Mouse (Mus musculus): ENCODE measurements around the gene Atf2. TPM values are rescaled to one million over a fixed set of nuclear protein-coding genes. Genes with fewer than 3 reads are reported as not detected.

Atf2 gene
- polyA plus RNA-seq, 1 experiment from 2014 or later = 68.9 TPM

DNA sequence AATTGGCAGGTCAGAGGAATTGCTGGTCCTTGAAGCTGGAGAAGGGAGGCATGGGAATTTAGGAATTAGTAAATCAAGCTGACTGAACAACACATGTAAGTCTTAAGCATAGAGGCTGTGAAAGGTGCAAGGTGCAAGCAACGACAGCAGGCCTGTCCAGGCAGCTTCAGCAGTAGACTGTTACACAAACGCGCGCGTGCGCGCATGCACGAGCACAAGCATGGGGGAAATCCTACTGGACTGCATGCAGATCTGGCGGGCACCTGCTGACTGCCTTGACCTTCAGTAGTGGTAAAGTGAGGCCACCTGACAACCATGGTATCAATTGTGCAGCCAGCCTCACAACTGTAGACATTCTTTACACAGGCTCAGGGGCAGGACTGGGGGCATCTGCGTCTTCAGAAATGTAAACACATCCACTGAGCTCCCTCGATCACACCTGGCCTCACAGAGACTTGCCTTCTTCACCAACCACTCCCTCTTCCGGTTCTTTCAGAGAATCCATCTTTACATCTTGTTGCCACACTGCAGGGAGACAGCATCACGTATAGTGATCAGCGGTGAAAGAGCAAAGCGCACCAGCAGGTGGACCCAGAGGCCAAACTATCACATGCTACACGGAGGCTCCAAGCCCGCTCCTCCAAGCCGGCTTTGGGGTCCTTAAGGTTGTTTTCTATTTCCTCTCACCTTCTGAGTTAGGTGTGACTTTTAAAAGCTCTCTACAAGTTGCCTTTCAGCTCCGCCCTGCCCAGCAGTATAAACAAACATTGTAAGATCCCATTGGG is 100.4 kb downstream of the Atf2 start:
- Histone ChIP-seq H3K4me1 (peaks cover 4% of the 10 kb centered on the region; the same call in 1 of the 2 replicates), H3K27me3 (no peaks in the 10 kb centered on the region), H3K27ac (no peak overlapping the region), H3K36me3 (no peaks in the 10 kb centered on the region), H3K4me2 (peak overlapping the region; percentile 13; the same call in 1 of the 2 replicates), H3K9ac (no peak overlapping the region), H3K4me3 (no peak overlapping the region), H3K9me3 (no peaks in the 10 kb centered on the region)
- WGBS = 45% methylated on average over 19 of the region's 19 CpGs
- ATAC-seq (ENCODE audit: borderline replicate concordance, extremely low read depth, low FRiP score, low TSS enrichment) = no peak; the same call in 1 of the 2 replicates

DNA sequence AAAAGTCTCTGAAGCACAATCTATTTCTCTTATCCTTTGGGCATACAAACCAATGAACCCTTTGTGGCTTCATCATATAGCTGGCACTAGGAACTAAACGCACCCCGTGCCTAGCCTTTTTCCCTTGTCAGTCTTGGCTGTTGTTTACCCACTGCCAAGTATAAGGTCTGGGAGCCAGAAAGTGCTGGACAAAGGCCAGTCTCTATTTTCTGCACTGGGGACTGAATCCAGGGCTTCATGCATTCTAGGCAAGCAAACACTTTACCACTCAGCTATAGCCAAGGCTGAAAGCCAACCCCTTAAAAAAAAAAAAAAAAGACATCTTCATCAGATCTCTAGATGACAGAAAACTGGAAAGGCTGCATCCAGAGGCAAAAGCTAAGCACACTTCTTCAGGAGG is 102.1 kb downstream of the Atf2 start:
- H3K4me3 ChIP-seq = no peak overlapping the region
- no peaks in the 10 kb centered on the region for H3K9me3 ChIP-seq
- WGBS = 36% methylated on average over 2 of the region's 2 CpGs
- peaks cover 4% of the 10 kb centered on the region; the same call in 1 of the 2 replicates for H3K4me1 ChIP-seq
- no peak; the same call in 1 of the 2 replicates for ATAC-seq (ENCODE audit: borderline replicate concordance, extremely low read depth, low FRiP score, low TSS enrichment)
- H3K36me3 ChIP-seq = no peaks in the 10 kb centered on the region
- H3K27ac ChIP-seq = no peak overlapping the region; the same call in 1 of the 2 replicates
- no peaks in the 10 kb centered on the region for H3K27me3 ChIP-seq
- H3K9ac ChIP-seq = no peak overlapping the region
- H3K4me2 ChIP-seq = no peak overlapping the region

DNA sequence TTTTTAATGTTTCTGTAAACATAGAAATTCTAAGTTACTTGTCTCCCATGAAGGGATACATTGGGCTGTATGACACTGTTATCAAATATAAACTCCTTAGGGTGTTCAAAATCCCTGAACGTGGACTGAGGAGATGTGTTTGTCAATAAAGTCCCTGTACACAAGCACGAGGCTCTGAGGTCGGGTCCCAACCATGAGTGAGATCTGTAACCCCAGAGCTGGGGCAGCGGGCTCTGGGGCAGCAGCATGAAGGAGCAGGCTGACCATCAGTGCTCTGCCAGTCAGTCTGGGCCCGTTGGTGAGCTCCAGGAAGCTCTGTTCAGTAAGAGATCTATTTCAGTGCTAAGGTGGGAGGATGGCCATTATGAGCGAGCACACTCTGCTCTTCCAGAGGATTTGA is 104.0 kb downstream of the Atf2 start:
- Histone ChIP-seq H3K27me3 (no peaks in the 10 kb centered on the region), H3K4me2 (no peak overlapping the region), H3K36me3 (no peaks in the 10 kb centered on the region), H3K27ac (no peak overlapping the region), H3K9ac (no peak overlapping the region), H3K4me1 (peaks cover 4% of the 10 kb centered on the region; the same call in 1 of the 2 replicates), H3K4me3 (no peak overlapping the region), H3K9me3 (no peaks in the 10 kb centered on the region)
- no peak for ATAC-seq (ENCODE audit: borderline replicate concordance, extremely low read depth, low FRiP score, low TSS enrichment)
- 69% methylated on average over 6 of the region's 6 CpGs for WGBS

DNA sequence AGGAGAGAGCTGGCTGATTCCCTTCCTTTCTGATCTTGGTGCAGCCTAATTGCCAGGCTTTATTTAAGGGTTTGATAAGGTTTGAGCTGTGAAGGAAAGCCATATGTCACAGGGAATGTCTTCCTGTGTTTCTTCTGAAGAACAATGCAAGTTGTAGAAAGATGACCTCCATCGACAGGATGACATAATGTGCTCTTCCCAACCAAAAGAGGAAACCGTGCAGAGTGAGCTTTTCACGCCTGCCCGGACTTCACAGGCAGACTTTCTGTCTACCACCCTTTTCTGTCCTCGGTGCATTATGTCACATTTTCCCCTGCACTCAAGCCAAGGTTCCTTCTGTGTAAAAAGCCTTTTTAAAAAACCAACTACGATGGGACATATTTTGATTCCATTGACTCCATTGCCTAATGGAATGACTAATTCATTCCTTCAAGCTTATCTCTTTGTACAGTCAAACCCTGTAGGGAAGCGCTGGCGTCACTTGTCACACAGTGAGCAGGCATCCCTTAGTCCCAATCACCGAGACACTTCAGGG is 110.0 kb downstream of the Atf2 start:
- Histone ChIP-seq H3K4me3 (no peak overlapping the region), H3K9me3 (no peaks in the 10 kb centered on the region), H3K4me1 (no peaks in the 10 kb centered on the region), H3K4me2 (0 out of 2 replicates have a peak overlapping the region, but pooled peaks have one; percentile 6), H3K27ac (no peak overlapping the region), H3K36me3 (no peaks in the 10 kb centered on the region), H3K27me3 (peaks cover 12% of the 10 kb centered on the region), H3K9ac (no peak overlapping the region)
- WGBS = 29% methylated on average over 9 of the region's 9 CpGs
- no peak for ATAC-seq (ENCODE audit: borderline replicate concordance, extremely low read depth, low FRiP score, low TSS enrichment)

DNA sequence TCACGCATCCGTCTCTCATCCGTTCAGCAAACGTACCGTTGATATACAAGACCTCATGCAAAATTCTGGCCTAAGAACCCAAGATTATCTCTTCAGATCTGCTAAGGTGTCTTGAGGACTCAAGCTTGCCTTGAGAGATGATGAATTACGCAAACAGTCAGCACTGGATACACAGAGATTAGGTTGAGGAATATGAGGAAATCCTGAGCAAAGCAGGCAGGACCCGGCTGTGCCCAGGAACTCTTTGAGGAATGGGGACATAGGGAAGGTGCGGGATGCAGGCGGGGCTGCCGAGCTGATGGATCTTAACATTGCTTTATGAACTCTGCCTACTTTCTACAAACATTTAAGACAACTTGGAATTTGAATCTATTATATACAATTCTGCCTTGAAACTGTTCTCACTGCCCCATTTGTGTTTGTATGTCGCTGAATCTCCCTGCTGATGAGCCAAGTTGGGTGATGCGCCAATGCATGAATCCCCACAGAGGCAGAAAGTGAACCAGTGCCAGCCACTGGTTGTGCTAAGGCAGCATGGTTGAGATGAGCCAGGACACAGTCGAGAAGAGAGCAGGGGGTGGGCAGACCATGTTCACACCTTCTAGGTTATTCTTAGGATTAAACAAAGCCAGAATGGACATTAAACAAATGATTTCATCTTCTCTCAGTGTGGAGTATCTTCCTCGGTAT is 112.0 kb downstream of the Atf2 start:
- ATAC-seq (ENCODE audit: borderline replicate concordance, extremely low read depth, low FRiP score, low TSS enrichment) = no peak
- Histone ChIP-seq H3K36me3 (no peaks in the 10 kb centered on the region), H3K9ac (no peak overlapping the region), H3K9me3 (no peaks in the 10 kb centered on the region), H3K27ac (no peak overlapping the region), H3K4me1 (peaks cover 2% of the 10 kb centered on the region; the same call in 1 of the 2 replicates), H3K27me3 (peaks cover 27% of the 10 kb centered on the region), H3K4me3 (no peak overlapping the region), H3K4me2 (no peak overlapping the region)
- WGBS = 67% methylated on average over 14 of the region's 14 CpGs

DNA sequence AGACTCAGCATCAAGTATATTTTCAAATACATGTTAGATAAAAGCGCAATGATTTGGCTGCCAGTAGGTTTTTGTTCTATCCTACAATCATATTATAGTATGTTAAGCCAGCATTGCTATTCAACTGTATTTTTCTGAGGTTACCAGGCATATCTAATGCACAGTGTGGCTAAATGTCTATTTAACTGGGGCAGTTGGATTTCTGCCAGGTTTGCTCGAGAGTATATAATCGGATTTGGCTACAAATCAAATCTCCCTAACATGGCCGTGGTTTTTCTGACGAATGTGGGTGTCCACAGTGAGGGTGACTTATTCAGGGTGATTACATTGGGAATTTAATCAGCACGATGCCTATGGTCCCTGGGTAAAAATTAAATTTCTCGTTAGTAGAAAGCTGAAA is 112.6 kb downstream of the Atf2 start:
- Histone ChIP-seq H3K4me2 (no peak overlapping the region), H3K4me1 (peaks cover 3% of the 10 kb centered on the region; the same call in 1 of the 2 replicates), H3K36me3 (no peaks in the 10 kb centered on the region), H3K27ac (no peak overlapping the region), H3K9me3 (no peaks in the 10 kb centered on the region), H3K9ac (no peak overlapping the region), H3K4me3 (no peak overlapping the region), H3K27me3 (peaks cover 29% of the 10 kb centered on the region)
- 42% methylated on average over 7 of the region's 7 CpGs for WGBS
- ATAC-seq (ENCODE audit: borderline replicate concordance, extremely low read depth, low FRiP score, low TSS enrichment) = no peak

DNA sequence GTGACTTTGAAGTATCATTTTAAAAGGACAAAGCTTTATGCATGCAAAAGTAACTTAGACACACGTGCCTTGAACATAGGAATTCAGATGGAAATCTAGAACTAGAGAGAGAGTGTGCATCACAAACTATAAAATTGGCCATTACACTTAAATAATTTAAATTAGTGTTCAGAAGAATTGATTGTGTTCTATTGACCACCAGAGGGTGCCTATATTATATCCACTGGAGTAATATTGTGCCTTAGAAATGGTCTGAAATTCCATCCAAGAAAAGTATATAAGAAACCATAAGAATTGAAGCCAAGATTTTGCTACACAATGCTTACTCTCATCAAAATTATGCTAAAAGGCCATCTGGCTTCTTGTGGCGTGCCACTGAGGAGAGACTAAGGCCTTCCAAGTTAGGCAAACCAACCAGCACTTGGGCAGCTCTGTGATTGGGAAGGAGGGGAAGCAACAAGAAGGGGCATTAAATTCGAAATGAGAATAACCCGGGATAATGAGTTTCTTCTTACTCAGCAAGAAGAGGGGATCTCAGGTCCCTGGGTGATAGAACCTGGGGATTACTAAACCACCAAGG is 113.3 kb downstream of the Atf2 start:
- peaks cover 3% of the 10 kb centered on the region; the same call in 1 of the 2 replicates for H3K4me1 ChIP-seq
- no peak overlapping the region for H3K9ac ChIP-seq
- WGBS = 72% methylated on average over 4 of the region's 4 CpGs
- H3K9me3 ChIP-seq = no peaks in the 10 kb centered on the region
- H3K4me3 ChIP-seq = no peak overlapping the region
- no peak overlapping the region for H3K27ac ChIP-seq
- no peak overlapping the region for H3K4me2 ChIP-seq
- no peaks in the 10 kb centered on the region for H3K36me3 ChIP-seq
- H3K27me3 ChIP-seq = peaks cover 29% of the 10 kb centered on the region
- ATAC-seq (ENCODE audit: borderline replicate concordance, extremely low read depth, low FRiP score, low TSS enrichment) = no peak

DNA sequence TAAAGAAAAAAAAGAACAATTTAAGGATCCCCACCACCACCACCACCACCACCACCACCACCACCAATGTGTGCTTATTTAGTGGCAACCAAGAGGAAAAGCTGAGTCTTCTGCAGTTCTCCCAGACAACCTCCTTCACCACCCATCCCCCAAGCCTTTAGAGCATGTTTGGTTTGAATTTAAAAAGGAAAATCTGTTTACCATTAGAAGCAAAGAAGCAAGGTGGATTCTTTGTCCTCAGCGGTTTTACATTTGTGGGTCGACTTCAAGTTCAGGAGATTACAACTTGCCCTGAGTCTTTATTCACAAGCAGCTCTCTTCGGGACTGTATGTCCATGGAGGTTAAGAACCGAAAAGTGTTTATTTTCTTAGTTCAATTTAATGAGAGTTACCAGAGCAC is 115.5 kb downstream of the Atf2 start:
- Histone ChIP-seq H3K36me3 (no peaks in the 10 kb centered on the region), H3K4me1 (peaks cover 13% of the 10 kb centered on the region), H3K27ac (no peak overlapping the region), H3K4me3 (no peak overlapping the region), H3K4me2 (no peak overlapping the region), H3K27me3 (peaks cover 29% of the 10 kb centered on the region), H3K9ac (no peak overlapping the region), H3K9me3 (no peaks in the 10 kb centered on the region)
- WGBS = 26% methylated on average over 4 of the region's 4 CpGs
- ATAC-seq (ENCODE audit: borderline replicate concordance, extremely low read depth, low FRiP score, low TSS enrichment) = no peak

DNA sequence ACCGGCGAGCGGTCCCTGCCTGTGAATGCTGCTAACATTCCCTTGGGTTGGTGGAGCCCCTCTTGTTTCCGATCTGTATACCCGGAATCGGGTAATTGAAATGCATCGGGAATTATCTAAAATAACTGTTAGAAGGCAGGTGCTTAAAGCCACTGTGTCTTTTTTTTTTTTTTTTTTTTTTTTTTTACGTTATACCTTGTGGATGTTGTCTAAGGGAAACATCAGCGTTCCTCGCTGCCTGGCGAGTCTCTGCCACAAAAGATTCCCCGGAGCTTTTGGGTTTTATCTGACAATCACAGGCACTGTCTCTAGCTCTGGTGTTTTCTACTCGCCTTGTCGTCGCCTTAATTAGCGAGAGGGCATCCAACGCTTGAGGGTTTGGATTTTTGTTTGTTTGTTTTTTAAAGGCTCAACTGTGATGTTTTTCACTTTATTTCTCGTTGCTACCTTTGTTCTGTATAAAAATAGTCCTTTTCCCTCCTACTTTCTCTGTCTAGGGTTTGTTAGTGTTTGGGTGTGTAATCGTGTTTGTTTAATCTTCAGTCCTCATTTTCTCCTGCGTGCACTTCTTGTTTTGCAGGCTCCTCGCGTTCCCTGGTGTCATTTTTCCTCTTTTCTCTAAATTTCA is 116.6 kb downstream of the Atf2 start:
- WGBS = 2% methylated on average over 22 of the region's 22 CpGs
- H3K36me3 ChIP-seq = no peaks in the 10 kb centered on the region
- H3K9ac ChIP-seq = peak overlapping the region; percentile 75
- H3K4me1 ChIP-seq = peaks cover 13% of the 10 kb centered on the region
- H3K4me3 ChIP-seq = peak overlapping the region; percentile 91
- peak overlapping the region; percentile 95 for H3K4me2 ChIP-seq
- H3K9me3 ChIP-seq = no peaks in the 10 kb centered on the region
- no peak overlapping the region for H3K27ac ChIP-seq
- ATAC-seq (ENCODE audit: borderline replicate concordance, extremely low read depth, low FRiP score, low TSS enrichment) = no peak
- peaks cover 29% of the 10 kb centered on the region for H3K27me3 ChIP-seq

DNA sequence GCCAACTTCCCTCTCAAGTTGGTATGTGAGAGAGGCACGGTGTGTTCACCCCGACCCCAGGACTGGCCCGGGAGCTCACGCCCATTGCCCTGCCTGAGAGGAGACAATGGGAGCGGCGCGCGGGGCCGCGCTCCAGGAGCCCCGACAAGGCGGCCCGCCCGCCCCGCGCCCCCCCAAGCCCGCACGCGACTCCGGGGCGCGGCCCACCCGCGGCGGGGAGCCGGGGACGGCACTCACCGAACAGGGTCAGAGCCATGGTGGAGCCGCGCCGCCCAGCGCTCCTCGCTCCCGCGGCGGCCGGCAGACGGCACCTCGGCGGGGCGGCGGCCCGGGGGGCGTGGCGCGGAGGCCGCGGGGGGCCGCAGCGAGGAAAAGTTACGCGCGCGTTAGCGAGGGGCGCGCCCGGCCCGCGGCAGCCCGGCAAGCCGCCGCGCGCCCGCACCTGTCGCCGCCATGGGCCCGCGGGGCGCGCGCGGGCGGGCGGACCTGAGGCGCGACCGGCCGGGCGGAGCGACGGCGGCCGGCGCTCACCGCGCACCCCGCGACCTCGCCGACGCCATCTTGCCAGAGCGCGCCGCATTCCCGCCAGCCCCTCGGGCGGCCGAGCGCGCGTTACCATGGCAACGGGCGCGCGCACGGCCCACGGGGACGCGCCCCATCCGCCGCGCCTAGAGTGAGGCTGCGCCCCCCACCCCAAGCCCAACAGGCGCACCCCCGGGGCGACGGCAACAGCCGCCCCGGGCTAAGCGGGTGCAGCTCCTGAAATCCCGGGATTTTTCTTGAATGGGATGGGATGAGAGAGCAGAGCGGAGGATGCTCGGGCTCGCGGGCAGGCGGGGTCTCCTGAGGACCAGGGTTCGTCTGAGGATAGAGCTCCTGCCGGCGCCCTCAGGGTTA is 117.4 kb downstream of the Atf2 start, which contains the start of gene Chn1:
Chn1 (minus strand) TSS at position 561 of the 897 bp plus-strand sequence.
- Histone ChIP-seq H3K27ac (peak within 1 kb of the TSS; percentile 44), H3K4me1 (peaks cover 13% of the 10 kb centered on the region), H3K36me3 (no peaks in the 10 kb centered on the region), H3K9me3 (no peaks in the 10 kb centered on the region), H3K9ac (peak within 1 kb of the TSS; percentile 75), H3K4me3 (peak within 1 kb of the TSS; percentile 91), H3K4me2 (peak within 1 kb of the TSS; percentile 95), H3K27me3 (peaks cover 29% of the 10 kb centered on the region)
- under 1% methylated on average over 83 of the region's 131 CpGs for WGBS
- peak; percentile 89 for ATAC-seq (ENCODE audit: borderline replicate concordance, extremely low read depth, low FRiP score, low TSS enrichment)

Measured in lung, embryonic 15.5 days (tissue).